Mouse (Mus musculus): ENCODE measurements at regions not wholly inside any gene's neighbourhood (a gene's known extent, or its start where the extent isn't known, plus 50 kb on each side); places are given as distances from the start of the nearest gene placed in this dataset.

DNA sequence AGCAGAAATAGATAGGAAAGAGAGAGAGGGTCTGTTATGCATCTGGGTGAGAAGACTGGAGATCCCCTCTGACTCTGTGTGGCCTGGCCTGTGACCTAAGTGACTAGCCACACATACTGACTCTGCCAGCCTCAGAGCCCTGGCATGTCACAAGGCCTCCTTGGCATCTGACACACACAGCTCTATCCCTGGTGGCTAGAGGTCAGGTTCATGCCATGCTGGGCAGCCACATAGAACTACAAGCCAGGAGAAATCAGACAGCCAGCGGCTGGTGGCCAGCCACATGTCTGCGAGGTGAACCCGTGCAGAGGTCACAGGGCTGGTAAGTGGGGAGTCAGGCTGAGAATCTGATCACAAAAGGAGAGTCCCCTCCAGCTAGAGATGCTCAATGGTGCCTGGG, 67.3 kb downstream of the Sik1 start:
- no peak for TF ChIP-seq CTCF (conservative IDR thresholded peaks at IDR 0.05)

DNA sequence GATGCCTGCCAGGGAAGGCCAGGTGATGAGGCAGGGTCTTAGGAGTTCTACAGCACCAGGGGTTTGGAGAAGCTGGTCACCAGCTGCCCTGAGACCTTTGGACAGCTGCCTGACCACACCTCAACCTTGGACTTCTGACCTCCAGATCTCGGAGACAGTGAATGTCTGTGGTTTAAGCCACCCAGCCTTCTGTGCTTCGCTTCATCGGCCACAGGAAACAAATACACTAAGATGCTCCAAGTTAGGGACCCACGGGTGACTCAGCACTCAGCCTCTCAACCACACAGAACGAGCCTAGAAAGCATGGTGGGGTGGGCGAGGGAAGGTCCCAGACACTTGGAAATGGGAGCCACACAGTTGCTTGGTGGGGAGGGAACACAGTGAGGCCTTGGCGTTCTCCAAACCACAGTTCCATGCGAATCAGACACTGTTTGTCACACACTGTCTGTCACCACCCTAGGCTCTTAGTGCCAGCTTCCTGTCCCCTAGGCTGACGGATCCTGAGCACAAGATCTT, 66.5 kb downstream of the Sik1 start:
- DNase-seq (ENCODE audit: low spot score in 2 of 2), result no peak

More for the DNA sequence above, 67.3 kb downstream of the Sik1 start:
- Histone ChIP-seq H3K27ac (no peak overlapping the region), H3K4me3 (no peak overlapping the region)
- no peak for DNase-seq (ENCODE audit: low spot score in 2 of 2)

DNA sequence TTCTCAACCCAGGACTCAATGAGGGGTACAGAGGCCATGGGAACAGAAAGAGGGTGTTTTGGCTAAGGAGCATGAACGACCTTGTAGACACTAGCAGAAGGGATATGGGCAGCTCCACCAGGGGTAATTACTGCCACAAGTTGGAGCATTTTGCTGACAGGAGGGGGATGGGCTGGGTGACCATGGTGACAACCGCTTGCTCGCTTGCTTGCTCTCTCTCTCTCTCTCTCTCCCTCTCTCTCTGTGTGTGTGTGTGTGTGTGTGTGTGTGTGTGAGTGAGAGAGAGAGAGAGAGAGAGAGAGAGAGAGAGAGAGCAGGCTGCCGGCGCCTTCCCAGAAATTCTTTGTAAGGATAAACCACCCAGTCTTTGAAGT, 65.7 kb downstream of the Sik1 start:
- DNase-seq (ENCODE audit: low spot score in 2 of 2), result no peak
- Histone ChIP-seq H3K27ac (no peak overlapping the region), H3K4me3 (no peak overlapping the region)
- TF ChIP-seq CTCF (conservative IDR thresholded peaks at IDR 0.05), result no peak

More for the DNA sequence above, 66.5 kb downstream of the Sik1 start:
- no peak for TF ChIP-seq CTCF (conservative IDR thresholded peaks at IDR 0.05)
- no peak overlapping the region for H3K27ac ChIP-seq
- H3K4me3 ChIP-seq, result no peak overlapping the region

DNA sequence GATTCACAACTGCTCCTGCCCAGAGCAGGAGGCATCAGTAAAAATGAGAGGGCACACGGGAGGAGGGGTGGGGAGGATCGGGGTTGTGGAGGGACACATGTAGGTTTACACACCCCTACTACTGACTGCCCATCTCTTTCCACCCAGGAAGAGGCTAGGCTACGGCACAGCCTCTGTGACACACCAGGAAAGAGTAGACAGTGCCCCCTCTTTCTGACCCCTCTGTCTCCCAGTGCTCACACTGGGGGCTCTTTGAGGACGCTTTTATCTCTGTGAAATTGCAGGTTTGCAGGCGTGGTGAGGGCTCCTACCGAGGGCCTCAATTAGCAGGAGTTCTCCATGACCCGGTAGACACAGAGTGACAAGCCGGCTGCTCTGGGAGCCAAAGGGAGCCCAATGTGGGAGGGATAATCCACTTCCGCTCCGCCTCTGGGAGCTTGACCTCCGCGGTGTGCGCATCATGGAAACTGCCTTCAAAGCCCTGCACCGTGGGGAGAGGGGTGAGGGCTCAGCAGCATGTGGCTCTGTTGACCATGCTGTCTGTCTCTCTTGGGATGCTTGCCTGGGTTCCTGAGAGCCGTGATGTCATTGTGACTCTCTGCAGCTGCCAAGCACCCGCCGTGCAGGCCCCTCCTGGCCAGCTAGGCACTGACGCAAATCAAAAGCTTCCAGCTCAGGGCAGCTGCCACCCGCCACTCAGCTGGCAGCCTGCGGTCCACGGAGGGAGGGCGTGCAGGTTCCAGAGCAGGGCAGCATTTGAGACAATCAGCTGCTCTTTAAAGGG, 65.1 kb downstream of the Sik1 start:
- Histone ChIP-seq H3K4me3 (peak overlapping the region; percentile 10; the same call in 1 of the 2 replicates), H3K27ac (0 out of 2 replicates have a peak overlapping the region, but pooled peaks have one; percentile 36)
- TF ChIP-seq CTCF (conservative IDR thresholded peaks at IDR 0.05), result no peak
- peak; percentile 21 to 30 for DNase-seq (ENCODE audit: low spot score in 2 of 2)

DNA sequence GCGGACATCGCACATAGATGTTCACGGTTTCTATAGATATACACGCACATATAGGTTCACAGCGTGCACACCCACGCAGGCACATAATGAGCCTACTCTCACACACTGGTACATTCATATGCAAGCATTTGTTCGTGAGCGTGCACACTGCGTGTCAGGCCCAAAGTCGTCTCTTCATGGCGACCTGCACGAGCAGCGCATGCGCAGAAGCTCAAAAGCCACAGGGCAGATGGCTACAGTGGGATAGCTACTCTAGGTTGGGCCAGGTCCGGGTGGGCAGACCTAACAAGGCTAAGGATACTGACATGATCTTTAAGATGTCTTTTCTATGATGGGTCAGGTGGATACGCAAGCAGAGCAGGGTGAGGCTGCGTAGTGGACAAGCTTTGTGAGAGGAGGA, 63.9 kb downstream of the Sik1 start:
- no peak for TF ChIP-seq CTCF (conservative IDR thresholded peaks at IDR 0.05)
- DNase-seq (ENCODE audit: low spot score in 2 of 2), result no peak
- H3K27ac ChIP-seq, result no peak overlapping the region
- H3K4me3 ChIP-seq, result no peak overlapping the region

DNA sequence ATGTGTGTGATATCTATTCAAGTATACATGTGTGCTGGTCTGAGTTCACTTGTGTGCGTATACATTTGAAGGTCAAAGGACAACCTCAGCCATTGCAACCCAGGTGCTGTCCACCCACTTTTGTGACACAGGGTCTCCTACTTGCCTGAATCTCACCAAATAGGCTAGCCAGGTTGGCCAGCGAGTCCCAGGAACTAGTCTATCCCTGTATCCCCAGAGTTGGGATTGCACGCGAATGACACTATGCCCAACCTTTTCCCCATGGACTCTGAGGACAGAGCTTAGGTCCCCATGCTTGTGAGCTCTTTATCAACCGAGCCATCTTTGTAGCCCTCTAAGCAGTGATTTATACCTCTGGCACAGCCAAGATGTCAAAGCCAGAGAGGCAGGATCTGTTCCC, 62.6 kb downstream of the Sik1 start:
- no peak for TF ChIP-seq CTCF (conservative IDR thresholded peaks at IDR 0.05)
- DNase-seq (ENCODE audit: low spot score in 2 of 2), result no peak

DNA sequence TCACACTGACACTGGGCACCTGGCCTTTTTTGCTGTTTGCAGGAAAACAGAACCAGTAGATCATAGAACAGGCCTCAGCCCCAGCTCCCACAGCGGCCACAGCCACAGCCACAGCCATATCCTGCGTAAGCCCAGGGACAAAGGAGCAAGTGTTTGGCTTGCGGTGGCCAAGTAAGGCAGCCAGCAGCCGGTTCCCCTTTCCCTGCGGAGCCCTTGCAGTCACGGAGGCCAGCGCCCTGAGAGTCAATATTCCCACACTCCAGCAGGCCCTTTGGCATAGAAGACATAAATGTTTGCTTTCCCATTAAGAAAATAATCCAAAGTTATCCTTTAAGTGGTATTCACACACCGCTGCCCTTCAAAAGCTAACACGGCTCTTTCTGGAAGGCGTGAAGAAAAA, 62.1 kb downstream of the Sik1 start:
- no peak overlapping the region for H3K27ac ChIP-seq

More for the DNA sequence above, 62.6 kb downstream of the Sik1 start:
- Histone ChIP-seq H3K4me3 (no peak overlapping the region), H3K27ac (no peak overlapping the region)

DNA sequence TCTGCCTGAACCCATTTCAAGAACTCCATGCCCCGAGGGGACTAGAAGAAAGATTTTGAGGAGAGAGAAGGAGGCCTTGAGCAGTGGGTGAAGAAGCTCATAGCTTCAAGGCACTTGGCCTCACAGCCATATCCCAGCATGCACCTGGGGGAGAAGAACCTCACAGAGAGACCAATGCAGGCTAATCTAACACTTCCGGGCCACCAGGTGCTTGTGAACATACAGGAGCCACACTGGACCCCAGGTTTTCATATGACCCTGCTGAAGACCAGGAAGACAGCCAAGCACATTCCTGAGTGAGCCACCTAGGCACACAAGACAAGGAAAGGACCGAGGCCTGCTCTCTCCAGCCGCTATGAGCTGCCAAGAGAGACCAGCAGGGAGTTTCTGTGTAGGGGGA, 61.6 kb downstream of the Sik1 start:
- no peak for DNase-seq (ENCODE audit: low spot score in 2 of 2)
- no peak for TF ChIP-seq CTCF (conservative IDR thresholded peaks at IDR 0.05)

More for the DNA sequence above, 62.1 kb downstream of the Sik1 start:
- no peak for TF ChIP-seq CTCF (conservative IDR thresholded peaks at IDR 0.05)
- H3K4me3 ChIP-seq, result no peak overlapping the region
- no peak for DNase-seq (ENCODE audit: low spot score in 2 of 2)

More for the DNA sequence above, 61.6 kb downstream of the Sik1 start:
- no peak overlapping the region for H3K4me3 ChIP-seq
- no peak overlapping the region for H3K27ac ChIP-seq
